8 mouse cellular contexts compared by ENCODE assay signal in the genomic region with DNA sequence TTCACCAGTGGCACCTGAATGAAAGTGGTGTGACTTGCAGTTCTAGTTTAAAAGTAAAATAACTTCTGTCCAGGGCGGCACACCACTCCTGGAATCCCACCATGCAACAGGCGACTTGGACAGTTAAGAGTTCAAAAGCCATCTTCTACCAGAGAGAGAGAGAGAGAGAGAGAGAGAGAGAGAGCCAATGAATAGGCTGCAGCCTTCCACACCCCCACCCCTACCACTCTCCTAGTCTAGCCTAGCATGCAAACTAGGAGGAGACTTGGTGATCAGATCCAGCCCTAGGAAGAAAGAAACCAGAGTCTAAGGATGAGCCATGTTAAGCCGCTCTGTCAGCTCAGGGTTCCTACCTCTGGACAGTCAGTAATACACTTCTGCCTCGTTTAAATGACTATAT. TPM values are rescaled to one million over a fixed set of nuclear protein-coding genes. Genes with fewer than 3 reads are reported as not detected.
A peak's percentile ranks its signal among the peaks of the same experiment; 100 is the strongest.
DNase-seq lines count a peak whose midpoint lies in the region; ATAC-seq lines count a peak whose summit lies in the region.

No protein-coding gene starts in this region.

- peak overlapping the region; percentile 76 for H3K9ac ChIP-seq in liver, embryonic 11.5 days (ENCODE audit: low read depth, low read length)

- peaks cover 15% of the 10 kb centered on the region for H3K4me1 ChIP-seq in liver, embryonic 11.5 days (replicated peaks; ENCODE audit: control insufficient read depth, insufficient read depth, low read length)

- no peaks in the 10 kb centered on the region for H3K36me3 ChIP-seq in liver, embryonic 11.5 days (ENCODE audit: control insufficient read depth, insufficient read depth, low read length)

- H3K9me3 ChIP-seq in liver, embryonic 11.5 days (ENCODE audit: control insufficient read depth, low read length), result no peaks in the 10 kb centered on the region

- no peak for ATAC-seq in cerebellum, adult (ENCODE audit: insufficient number of reproducible peaks, low FRiP score, low TSS enrichment)
- peak; percentile 21 for ATAC-seq in liver, embryonic 11.5 days (replicated peaks; ENCODE audit: low FRiP score)

- DNase-seq in cerebellum, adult 9-10 months, result peak; percentile 48
- peak; percentile 20 for DNase-seq in thymus, postnatal 14 days
- no peak for DNase-seq in thymus, postnatal 36 days
- peak; percentile 41 for DNase-seq in liver, embryonic 11.5 days (ENCODE audit: low spot score)
- no peak for DNase-seq in ovary, postnatal 10 days (ENCODE audit: low spot score)
- no peak for DNase-seq in natural killer cell, adult 2 months (ENCODE audit: low spot score in 2 of 2)
- DNase-seq in ovary, adult 18-20 months (ENCODE audit: low spot score), result no peak

- peak overlapping the region; percentile 94 for H3K4me2 ChIP-seq in liver, embryonic 11.5 days

- peak overlapping the region; percentile 64 for H3K4me3 ChIP-seq in liver, embryonic 11.5 days (ENCODE audit: low read depth, low read length)

- WGBS in liver, embryonic 11.5 days, result 35% methylated on average over 4 of the region's 4 CpGs

- H3K27ac ChIP-seq in liver, embryonic 11.5 days (ENCODE audit: low read depth, low read length), result peak overlapping the region; percentile 98

- H3K27me3 ChIP-seq in liver, embryonic 11.5 days (replicated peaks; ENCODE audit: control insufficient read depth, insufficient read depth, low read length), result no peaks in the 10 kb centered on the region

RNA-seq across cellular contexts. Expression of a gene that starts 5.4 kb away (rescaled TPM):
- polyA plus RNA-seq in liver, embryonic 11.5 days (2014; fragmentation: Nextera tagmentation; extraction: Ambion mirVana), result 74.7 and 81.7 TPM in 2 replicates

RNA-seq across cellular contexts. Expression of a gene that starts 9.6 kb away (rescaled TPM):
- polyA plus RNA-seq in liver, embryonic 11.5 days (2014; fragmentation: Nextera tagmentation; extraction: Ambion mirVana), result 65.1 and 68.1 TPM in 2 replicates

RNA-seq across cellular contexts. Expression of a gene that starts 9.9 kb away (rescaled TPM):
- 1.3 and 1.7 TPM in 2 replicates for polyA plus RNA-seq in liver, embryonic 11.5 days (2014; fragmentation: Nextera tagmentation; extraction: Ambion mirVana)

Comparison
In these comparisons a context has a peak if more than half of its experiments do, and no peak if none do; other contexts are left out.
1. DNase-seq: peak in cerebellum, adult 9-10 months (single experiment), thymus, postnatal 14 days (single experiment) and liver, embryonic 11.5 days (single experiment); none in thymus, postnatal 36 days (0 of 2), ovary, postnatal 10 days (single experiment), natural killer cell, adult 2 months (0 of 2) and ovary, adult 18-20 months (single experiment).